Comparison of ENCODE assay signal across 12 mouse cellular contexts in the genomic region with DNA sequence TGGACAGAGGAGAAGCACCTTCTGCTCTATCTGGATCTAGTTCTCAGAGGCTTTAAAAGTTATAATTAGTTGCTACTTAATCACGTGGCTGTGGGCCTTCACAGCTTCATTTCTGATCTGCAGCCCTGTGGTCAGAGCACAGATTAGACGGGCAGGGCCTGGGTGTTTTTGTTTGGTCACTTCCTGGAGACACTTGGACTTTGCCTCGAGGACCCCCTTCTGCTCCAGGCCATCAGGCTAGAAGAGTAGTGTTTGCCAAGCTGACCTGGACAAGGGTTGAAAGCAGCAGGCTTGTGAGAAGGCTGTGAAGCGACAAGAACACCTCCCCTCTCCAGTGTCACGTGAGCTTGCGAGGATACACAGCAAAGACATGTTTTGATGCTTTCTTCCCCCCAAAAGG. TPM values are rescaled to one million over a fixed set of nuclear protein-coding genes. Genes with fewer than 3 reads are reported as not detected.
DNase-seq lines count a peak whose midpoint lies in the region; ATAC-seq and TF ChIP-seq lines count a peak whose summit lies in the region.
"Had no signal": no experiment of that assay in that cellular context is flagged by ENCODE, and none has a peak within 500 bp of the region (broad histone marks: within the 10 kb centered on the region; RNA-seq: fewer than 3 reads in every experiment).

No protein-coding gene starts in this region.

- WGBS in heart, embryonic 13.5 days, result 44% methylated on average over 6 of the region's 6 CpGs
- WGBS in midbrain, embryonic 10.5 days, result 87% methylated on average over 6 of the region's 6 CpGs
- WGBS in midbrain, embryonic 16.5 days, result 72% methylated on average over 6 of the region's 6 CpGs
- 51% methylated on average over 6 of the region's 6 CpGs for WGBS in intestine, postnatal 0 days

- ATAC-seq in heart, embryonic 13.5 days (ENCODE audit: extremely low read depth, insufficient number of reproducible peaks, low FRiP score, low TSS enrichment), result no peak
- no peak for ATAC-seq in midbrain, embryonic 16.5 days
- no peak for ATAC-seq in intestine, postnatal 0 days
- ATAC-seq in inflammation-experienced regulatory T-cells, adult 6 months, result no peak

- H3K27ac ChIP-seq in heart, embryonic 13.5 days (replicated peaks), result peak overlapping the region; percentile 68
- H3K27ac ChIP-seq in midbrain, embryonic 10.5 days (replicated peaks), result peak overlapping the region; percentile 87
- H3K27ac ChIP-seq in midbrain, embryonic 16.5 days (ENCODE audit: low read length), result no peak overlapping the region
- peak overlapping the region; percentile 95 for H3K27ac ChIP-seq in intestine, postnatal 0 days (ENCODE audit: low read depth, low read length)

- H3K4me1 ChIP-seq in heart, embryonic 13.5 days, result peaks cover 67% of the 10 kb centered on the region
- H3K4me1 ChIP-seq in midbrain, embryonic 10.5 days, result peaks cover 37% of the 10 kb centered on the region
- H3K4me1 ChIP-seq in midbrain, embryonic 16.5 days (ENCODE audit: control insufficient read depth, insufficient read depth, low read length), result peaks cover 26% of the 10 kb centered on the region
- H3K4me1 ChIP-seq in intestine, postnatal 0 days (replicated peaks; ENCODE audit: control insufficient read depth, insufficient read depth, low read length), result peaks cover 9% of the 10 kb centered on the region; the same call in 1 of the 2 replicates

- no peak for TF ChIP-seq CTCF in intestine, postnatal 0 days (IDR thresholded peaks at IDR 0.05; ENCODE audit: low read depth)

- H3K9ac ChIP-seq in heart, embryonic 13.5 days, result no peak overlapping the region
- H3K9ac ChIP-seq in midbrain, embryonic 16.5 days (ENCODE audit: low read depth, low read length), result no peak overlapping the region
- H3K9ac ChIP-seq in intestine, postnatal 0 days (ENCODE audit: low read depth, low read length), result no peak overlapping the region

- no peak overlapping the region for H3K4me3 ChIP-seq in heart, embryonic 13.5 days
- H3K4me3 ChIP-seq in midbrain, embryonic 10.5 days, result no peak overlapping the region
- H3K4me3 ChIP-seq in midbrain, embryonic 16.5 days (ENCODE audit: low read depth, low read length), result no peak overlapping the region
- H3K4me3 ChIP-seq in intestine, postnatal 0 days (ENCODE audit: low read depth, low read length), result no peak overlapping the region

- H3K27me3 ChIP-seq in heart, embryonic 13.5 days (replicated peaks), result no peaks in the 10 kb centered on the region
- H3K27me3 ChIP-seq in midbrain, embryonic 10.5 days (ENCODE audit: low read depth, poor library complexity, severe bottlenecking), result no peaks in the 10 kb centered on the region
- no peaks in the 10 kb centered on the region for H3K27me3 ChIP-seq in midbrain, embryonic 16.5 days (ENCODE audit: control insufficient read depth, insufficient read depth, low read depth, low read length)
- H3K27me3 ChIP-seq in intestine, postnatal 0 days (replicated peaks; ENCODE audit: control insufficient read depth, insufficient read depth, low read length), result no peaks in the 10 kb centered on the region

- no peak overlapping the region for H3K4me2 ChIP-seq in heart, embryonic 13.5 days
- H3K4me2 ChIP-seq in midbrain, embryonic 16.5 days (ENCODE audit: low read length), result no peak overlapping the region
- H3K4me2 ChIP-seq in intestine, postnatal 0 days (replicated peaks; ENCODE audit: low read depth), result no peak overlapping the region

- H3K9me3 ChIP-seq in heart, embryonic 13.5 days, result no peaks in the 10 kb centered on the region
- no peaks in the 10 kb centered on the region for H3K9me3 ChIP-seq in midbrain, embryonic 10.5 days (replicated peaks)
- no peaks in the 10 kb centered on the region for H3K9me3 ChIP-seq in midbrain, embryonic 16.5 days (replicated peaks; ENCODE audit: control insufficient read depth, low read length, poor library complexity, severe bottlenecking)
- H3K9me3 ChIP-seq in intestine, postnatal 0 days (ENCODE audit: control insufficient read depth), result no peaks in the 10 kb centered on the region

- intact Hi-C loops in heart, postnatal 10 days (cut with DNase I), result loop anchor here (2.0 kb wide), 1 partner anchor 54 kb away; no protein-coding TSS in a partner anchor

- DNase-seq in heart, postnatal 10 days, result no peak
- DNase-seq in midbrain, embryonic 10.5 days (ENCODE audit: low spot score), result no peak
- peak; percentile 86 for DNase-seq in yolk sac, embryonic 10.5 days (ENCODE audit: low spot score)
- DNase-seq: adrenal gland, adult 8-10 months; gastrocnemius, postnatal 14 days; lung, postnatal 10 days; right cerebral cortex, postnatal 14 days; thymus, postnatal 36 days had no signal

- H3K36me3 ChIP-seq in heart, embryonic 13.5 days, result peaks cover 14% of the 10 kb centered on the region
- H3K36me3 ChIP-seq in midbrain, embryonic 10.5 days, result peaks cover 80% of the 10 kb centered on the region
- 0 out of 2 replicates have a peak, but pooled peaks cover under 1% of the 10 kb centered on the region for H3K36me3 ChIP-seq in midbrain, embryonic 16.5 days (ENCODE audit: control insufficient read depth, insufficient read depth, low read length)
- H3K36me3 ChIP-seq in intestine, postnatal 0 days (ENCODE audit: control insufficient read depth, insufficient read depth), result no peaks in the 10 kb centered on the region

RNA-seq across cellular contexts. Expression of a gene that starts 58.3 kb away (rescaled TPM):
- polyA plus RNA-seq in heart, embryonic 13.5 days (2015; fragmentation: Nextera tagmentation; extraction: Ambion mirVana), result 3.1 TPM in 2 replicates
- total RNA-seq in heart, postnatal 10 days (2021), result 10 to 100 TPM; 17.7 to 18.5 TPM
- polyA plus RNA-seq in midbrain, embryonic 10.5 days (2016; fragmentation: Nextera tagmentation; extraction: Ambion mirVana), result 13.9 and 15.7 TPM in 2 replicates
- 9.9 and 15.5 TPM in 2 replicates for polyA plus RNA-seq in midbrain, embryonic 16.5 days (2015; fragmentation: Nextera tagmentation; extraction: Ambion mirVana)
- 1.1 and 1.5 TPM in 2 replicates for polyA plus RNA-seq in intestine, postnatal 0 days (2015; fragmentation: Nextera tagmentation; extraction: Ambion mirVana)
- polyA plus RNA-seq in inflammation-experienced regulatory T-cells, adult 6 months (2017; shearing (Covaris generic)), result under 1 TPM in 1 of 3 experiments, not detected in 2; 0.07 TPM
